Mouse (Mus musculus) large intestine, adult 2 months (tissue): Measurements from ENCODE around the gene Sacs. TPM values are rescaled to one million over a fixed set of nuclear protein-coding genes. Genes with fewer than 3 reads are reported as not detected.

Source experiments
- polyA plus RNA-seq: library from polyadenylated mRNA; depleted of rRNA; stranded (reverse); fragments of >200 nt; gene quantifications from 2 replicates; pipeline ENCODE4 v1.2.3, GENCODE M21; 2012; rRNA removed

The Sacs gene
- polyA plus RNA-seq, 1 experiment, result 0.19 TPM

Other genes starting within 250 kb of the Sacs start
- 5.8 and 8.3 TPM in 2 replicates for gene Tnfrsf19, start 92.0 kb upstream of the Sacs start, polyA plus RNA-seq
- gene Sgcg, start 120.0 kb downstream of the Sacs start, polyA plus RNA-seq, result 0.27 and 0.30 TPM in 2 replicates
- 1.8 and 3.0 TPM in 2 replicates for gene Arl11, start 171.3 kb downstream of the Sacs start, polyA plus RNA-seq
- 1.8 and 1.9 TPM in 2 replicates for gene Ebpl, start 222.0 kb downstream of the Sacs start, polyA plus RNA-seq